Mouse (Mus musculus): ENCODE measurements around the gene Casp9.

DNA sequence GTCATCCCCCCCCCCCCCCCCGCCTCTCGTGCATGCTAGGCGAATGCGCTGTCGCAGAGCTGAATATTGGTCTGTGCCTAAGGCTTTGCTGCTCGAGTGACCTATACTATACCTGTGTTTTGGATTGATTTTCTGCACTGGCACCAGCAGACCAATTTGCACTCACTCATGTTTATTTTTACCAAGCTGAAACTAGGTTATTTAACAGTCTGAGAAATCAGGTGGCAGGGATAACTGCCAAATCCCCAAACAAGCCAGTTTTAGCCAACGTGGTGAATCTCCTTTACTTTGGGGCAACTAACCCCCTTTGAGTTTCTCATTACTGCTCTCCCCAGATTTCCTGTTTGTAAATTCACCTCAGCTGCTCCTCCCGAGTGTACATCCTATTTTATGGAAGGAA, 1.5 kb upstream of the Casp9 start:
- TF ChIP-seq POLR2A (IDR thresholded peaks at IDR 0.05; ENCODE audit: insufficient read length, low read depth): no peak
- TF ChIP-seq MYOD1 (IDR thresholded peaks at IDR 0.05; ENCODE audit: control insufficient read depth in 1 of 3, insufficient read length in 2 of 3, low read depth in 2 of 3): no peak
- no peak for TF ChIP-seq CEBPB (IDR thresholded peaks at IDR 0.05; ENCODE audit: insufficient read depth, poor library complexity, severe bottlenecking)
- no peak for TF ChIP-seq TCF12 (IDR thresholded peaks at IDR 0.05; ENCODE audit: insufficient read depth, poor library complexity, severe bottlenecking)
- no peak for TF ChIP-seq E2F4 (IDR thresholded peaks at IDR 0.05; ENCODE audit: insufficient read depth)
- TF ChIP-seq MAX (IDR thresholded peaks at IDR 0.05; ENCODE audit: low read depth): no peak
- TF ChIP-seq REST (IDR thresholded peaks at IDR 0.05; ENCODE audit: insufficient read depth, insufficient read length): no peak
